Mouse (Mus musculus) thymus, adult 18-20 months (tissue): ENCODE measurements around the gene Kctd6.
A peak's percentile ranks its signal among the peaks of the same experiment; 100 is the strongest.
"Not testable (repeated sequence)": the region's sequence is repeated elsewhere in the genome, so short reads cannot be mapped to it uniquely, and the experiment has no call there.

Experiments
- DNase-seq, 2 experiments: peaks; one replicate each; pipeline ENCODE4 v3.0.0; 2022; ENCODE audit warnings: mixed read lengths in 2 of 2

Gene Kctd6

GRCm38 (mm10) chr14:8250141-8250871, 36.4 kb downstream of the Kctd6 start:
- DNase-seq, result no peak

- no peak for DNase-seq
Measured at GRCm38 (mm10) chr14:8251330-8251885, 37.5 kb downstream of the Kctd6 start.

GRCm38 (mm10) chr14:8255076-8255729, 41.3 kb downstream of the Kctd6 start:
- peak in 1 of 2 experiments; percentile 29 for DNase-seq

GRCm38 (mm10) chr14:8256072-8256471, 42.1 kb downstream of the Kctd6 start:
- DNase-seq, result no peak

- no peak for DNase-seq
Measured at GRCm38 (mm10) chr14:8256881-8257280, 42.9 kb downstream of the Kctd6 start.

- no peak for DNase-seq
Measured at GRCm38 (mm10) chr14:8257521-8258334, 43.8 kb downstream of the Kctd6 start.

DNA sequence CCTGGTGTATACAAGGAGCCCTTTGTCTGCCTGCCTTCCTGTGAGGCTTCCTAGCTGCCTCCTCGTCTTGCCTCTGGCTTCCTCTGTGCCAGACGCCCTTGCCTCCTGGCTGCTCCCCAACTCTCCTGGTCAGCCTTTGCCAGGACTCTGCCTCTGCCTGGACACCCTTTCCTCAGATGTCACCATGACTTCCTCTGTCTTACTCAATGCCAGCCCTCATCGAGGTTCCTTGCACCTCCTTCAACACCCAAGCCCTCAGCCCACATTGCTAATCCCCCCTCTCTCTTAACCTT, 44.3 kb downstream of the Kctd6 start:
- DNase-seq, result no peak

- no peak for DNase-seq
Measured at GRCm38 (mm10) chr14:8258752-8259151, 44.8 kb downstream of the Kctd6 start.

GRCm38 (mm10) chr14:8259166-8259565, 45.2 kb downstream of the Kctd6 start, which contains the start of gene Acox2:
Acox2 (minus strand) TSS chr14:8259353.
- no peak for DNase-seq

GRCm38 (mm10) chr14:8260214-8260613, 46.3 kb downstream of the Kctd6 start:
- no peak for DNase-seq

GRCm38 (mm10) chr14:8262242-8262641, 48.3 kb downstream of the Kctd6 start:
- no peak for DNase-seq

GRCm38 (mm10) chr14:8264378-8264777, 50.4 kb downstream of the Kctd6 start:
- DNase-seq, result no peak

GRCm38 (mm10) chr14:8271281-8271680, 57.3 kb downstream of the Kctd6 start:
- not testable (repeated sequence) for DNase-seq
